Mouse (Mus musculus) adrenal gland, postnatal 4 days (tissue): ENCODE measurements around the gene Vmn2r52. TPM values are rescaled to one million over a fixed set of nuclear protein-coding genes. Genes with fewer than 3 reads are reported as not detected.
"Not testable (repeated sequence)": the region's sequence is repeated elsewhere in the genome, so short reads cannot be mapped to it uniquely, and the experiment has no call there.

ENCODE experiments used
- DNase-seq, 2 experiments: peaks; one replicate each; pipeline ENCODE4 v3.0.0; 2021 to 2022; ENCODE audit warnings: low spot score in 2 of 2, mixed read lengths in 2 of 2
- long read RNA-seq, 2 experiments: library from polyadenylated mRNA; stranded (forward); transcript quantifications; one replicate each; pipeline ENCODE4 v2.0.0; 2021
- total RNA-seq, 2 experiments: library from RNA; stranded (reverse); gene quantifications; 2 replicates each; pipeline ENCODE4 v1.2.3; 2021

The Vmn2r52 gene
- total RNA-seq: not detected
- long read RNA-seq, experiment 1: 0 reads
- long read RNA-seq, experiment 2: 0 reads

- DNase-seq: no peak
Measured at GRCm38 (mm10) chr7:10176473-10176872, at the start of gene Vmn2r52. Vmn2r52 (minus strand) TSS chr7:10176573.

GRCm38 (mm10) chr7:10105641-10106040 lies 70.7 kb downstream of the Vmn2r52 start, which contains the start of gene Vmn2r51:
Vmn2r51 (minus strand) TSS chr7:10105741.
- not testable (repeated sequence) for DNase-seq

Other genes with a start within 250 kb of the Vmn2r52 start
- not detected for gene Vmn2r48, start 223.0 kb downstream of the Vmn2r52 start, total RNA-seq
- not detected for gene Vmn2r49, start 184.3 kb downstream of the Vmn2r52 start, total RNA-seq
- gene Vmn2r50, start 123.3 kb downstream of the Vmn2r52 start, total RNA-seq: not detected
- gene Vmn2r51, start 70.8 kb downstream of the Vmn2r52 start, total RNA-seq: not detected
- not detected for gene Vmn1r66, start 101.4 kb upstream of the Vmn2r52 start, total RNA-seq